Mouse (Mus musculus) ES-Bruce4 (cell line): ENCODE measurements at regions not wholly inside any gene's neighbourhood (a gene's known extent, or its start where the extent isn't known, plus 50 kb on each side); places are given as distances from the start of the nearest gene placed in this dataset.

Experiments
- CTCF ChIP-seq: IDR thresholded peaks from one replicate; pipeline ENCODE4 v1.8.1; 2011; ENCODE audit warnings: low read depth, low read length
- EP300 ChIP-seq: IDR thresholded peaks from 2 replicates; pipeline ENCODE4 v1.6.1; 2011; ENCODE audit warnings: low read depth, low read length; ENCODE audit not compliant: insufficient read depth
- POLR2A ChIP-seq: IDR thresholded peaks from one replicate; pipeline ENCODE4 v1.8.1; 2011; ENCODE audit warnings: low read length; ENCODE audit not compliant: insufficient read depth

GRCm38 (mm10) chr7:70217137-70217536 is 149.4 kb downstream of the Nr2f2 start:
- TF ChIP-seq POLR2A (no peak), EP300 (no peak), CTCF (no peak)
